Mouse (Mus musculus) cerebellum, postnatal 36 days (tissue): ENCODE data around the gene Lrmda.

Experiments
- DNase-seq, 2 experiments: peaks; one replicate each; pipeline ENCODE4 v3.0.0; 2021 to 2022; ENCODE audit warnings: mixed read lengths in 2 of 2

The Lrmda gene

DNA sequence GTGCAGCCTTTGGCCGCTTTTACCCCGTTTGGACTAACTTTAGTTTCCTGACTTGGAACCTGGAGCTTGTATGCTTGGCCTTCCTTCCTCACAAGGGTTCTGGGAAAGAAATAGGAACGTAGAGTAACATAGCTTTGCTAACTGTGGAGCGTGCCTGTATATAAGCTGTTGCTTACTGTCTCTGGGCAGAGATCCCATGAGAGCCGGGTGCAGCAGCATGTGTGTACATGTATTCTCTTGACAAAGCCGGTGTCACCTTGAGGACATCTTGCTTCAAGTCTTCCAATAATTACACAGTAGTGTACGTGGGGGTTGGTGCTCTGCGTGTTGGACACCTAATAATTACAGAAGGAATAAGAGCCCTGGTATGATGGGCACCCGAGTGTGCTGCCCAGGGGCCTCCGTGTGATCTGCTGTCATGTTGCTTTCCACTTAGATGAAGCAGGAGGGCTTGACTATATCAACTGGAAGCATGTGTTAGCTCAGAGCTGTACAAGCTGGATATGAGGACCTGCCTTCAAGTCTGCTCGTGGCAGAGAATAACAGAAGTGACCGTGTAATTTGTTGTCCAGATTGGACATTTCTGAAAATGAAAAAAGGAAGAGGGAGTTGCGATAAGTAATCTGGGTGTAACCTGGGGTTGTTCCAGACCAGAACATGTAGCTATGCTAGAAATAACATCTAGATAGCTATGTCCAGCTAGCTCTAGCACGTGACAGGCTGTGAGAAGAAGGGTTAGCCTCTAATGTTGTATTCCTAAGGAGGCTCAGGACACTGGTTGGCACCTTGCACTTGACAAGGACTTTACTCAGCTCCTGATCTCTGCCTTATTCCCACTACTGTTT lies 82.7 kb downstream of the Lrmda start:
- DNase-seq, result no peak

DNA sequence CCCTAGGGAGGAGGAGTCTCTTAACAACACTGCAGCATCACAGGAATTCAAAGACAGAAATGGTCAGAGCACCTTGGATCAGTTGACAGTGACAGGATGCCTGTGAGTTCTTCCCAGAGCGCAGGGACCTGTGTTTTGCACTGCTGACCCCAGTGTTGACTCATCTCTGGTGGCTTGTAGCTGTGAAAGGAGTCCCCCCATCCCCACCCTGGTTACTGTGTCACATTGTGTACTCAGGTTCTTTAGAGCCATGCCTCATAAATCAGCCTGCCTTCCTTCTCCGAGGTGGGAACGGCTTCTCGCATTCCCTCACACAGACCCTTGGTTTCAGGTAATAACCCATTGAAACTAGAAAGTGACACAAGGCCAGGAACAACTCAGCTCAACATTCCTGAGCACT lies 86.3 kb downstream of the Lrmda start:
- DNase-seq, result no peak

DNA sequence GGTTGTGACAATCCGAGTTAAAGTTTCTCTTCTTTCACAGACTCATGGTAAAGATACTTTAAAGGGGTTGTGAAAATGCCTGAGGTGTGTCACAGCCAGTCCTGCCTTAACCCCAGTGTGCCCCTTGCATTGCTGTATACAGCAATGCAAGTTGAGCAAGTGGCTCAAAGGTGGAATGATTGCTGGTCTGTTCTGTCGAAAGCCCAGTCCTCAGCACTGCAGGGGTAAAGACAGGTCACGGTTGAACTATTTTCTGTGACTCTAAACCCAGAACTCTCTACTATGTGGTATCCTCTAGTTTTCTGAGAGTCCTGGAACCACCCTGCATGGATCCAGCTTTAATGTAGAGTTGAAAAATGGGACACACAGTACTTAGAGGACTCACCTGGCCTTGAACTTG lies 87.3 kb downstream of the Lrmda start:
- DNase-seq, result no peak

DNA sequence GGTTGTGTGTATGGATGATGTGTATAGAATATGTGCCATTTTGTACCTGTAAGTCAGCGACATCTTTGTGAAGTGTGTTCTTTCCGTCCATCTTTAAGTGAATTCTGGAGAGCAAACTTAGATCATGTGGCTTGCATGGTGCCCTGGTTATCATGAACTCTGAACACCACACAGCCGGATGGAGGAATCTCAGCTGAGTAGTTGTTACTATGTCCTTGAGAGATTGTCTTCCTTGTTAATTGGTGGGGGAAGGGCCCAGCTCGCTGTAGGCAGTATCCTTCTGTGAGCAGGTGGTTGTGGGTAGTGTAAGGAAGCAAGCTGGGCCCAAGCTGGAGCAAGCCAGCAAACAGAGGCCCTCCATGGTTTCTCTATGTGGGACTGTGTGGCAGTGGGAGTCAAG lies 89.9 kb downstream of the Lrmda start:
- DNase-seq, result no peak

DNA sequence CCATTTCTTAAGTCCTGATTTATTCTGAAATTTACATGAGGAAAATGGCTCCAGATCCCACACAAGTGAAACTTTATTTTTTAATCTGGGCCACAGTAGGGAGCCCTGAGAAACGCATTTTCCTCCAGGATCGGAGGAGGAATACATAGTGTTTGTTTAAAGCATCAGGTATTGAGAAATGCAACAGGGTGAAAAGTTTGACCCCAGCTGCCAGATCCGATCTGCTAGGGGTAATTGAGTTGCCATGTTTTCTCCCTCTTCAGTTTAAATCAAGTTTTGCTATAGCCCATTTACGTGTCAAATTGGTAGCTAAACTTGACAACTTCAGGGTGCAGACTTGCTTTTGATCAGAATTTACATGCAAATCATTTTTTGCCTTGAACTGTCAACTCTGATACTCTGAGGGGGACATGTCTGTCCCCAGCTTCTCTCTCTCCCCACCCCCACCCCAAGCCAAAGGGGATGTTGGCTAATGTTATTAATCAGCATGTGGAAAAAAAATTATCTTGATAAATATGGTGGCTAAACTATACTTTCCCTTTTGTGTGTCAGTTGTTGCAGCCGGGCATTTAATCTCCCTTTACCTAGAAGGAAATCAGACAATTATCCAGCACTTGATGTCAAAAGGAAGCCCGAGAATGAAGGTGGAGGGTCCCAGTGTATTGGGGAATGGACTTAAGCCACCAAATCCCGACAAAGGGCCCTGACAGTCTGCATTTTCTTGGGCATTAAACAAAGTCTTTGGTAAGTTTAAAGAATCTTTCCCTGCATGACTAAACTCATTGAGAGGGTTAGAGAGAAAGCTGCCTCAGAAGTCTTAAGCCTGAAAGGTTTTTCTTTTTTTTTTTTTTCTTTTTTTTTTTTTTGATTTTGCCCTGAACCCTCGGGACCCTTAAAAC lies 94.2 kb downstream of the Lrmda start:
- DNase-seq, result no peak

DNA sequence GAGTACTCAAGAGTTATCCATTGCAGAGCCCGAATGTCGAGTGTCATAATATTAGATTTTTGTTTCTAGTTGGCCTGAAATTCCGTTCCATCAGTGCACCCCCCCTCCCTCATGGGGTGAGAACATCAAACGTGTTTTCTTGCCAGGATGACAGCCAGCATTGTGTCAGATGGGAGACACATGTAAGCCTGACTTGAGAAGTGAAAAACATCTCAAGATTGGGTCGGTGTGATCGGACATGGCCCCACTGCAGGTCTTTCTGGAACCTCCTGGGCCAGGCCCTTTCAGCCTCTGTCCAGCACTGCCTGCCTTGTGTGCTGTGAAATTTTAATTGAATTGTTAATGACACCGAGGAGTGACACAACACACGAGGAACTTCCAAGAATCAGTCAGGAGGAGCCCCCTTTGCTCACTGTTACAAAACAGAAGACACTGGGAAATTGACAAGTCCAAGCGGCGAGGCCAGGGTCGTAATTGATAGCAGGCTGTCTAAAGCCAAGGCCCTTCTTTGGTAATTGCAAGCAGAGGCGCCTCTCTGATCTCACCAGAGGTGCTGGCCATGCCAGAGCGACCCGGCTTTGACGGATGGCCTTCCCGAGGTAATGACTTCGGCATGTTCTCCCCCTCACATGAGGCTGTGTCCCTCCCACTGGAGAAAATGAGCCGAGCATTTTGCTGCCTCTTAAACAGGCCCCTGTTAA lies 95.3 kb downstream of the Lrmda start:
- no peak for DNase-seq

DNA sequence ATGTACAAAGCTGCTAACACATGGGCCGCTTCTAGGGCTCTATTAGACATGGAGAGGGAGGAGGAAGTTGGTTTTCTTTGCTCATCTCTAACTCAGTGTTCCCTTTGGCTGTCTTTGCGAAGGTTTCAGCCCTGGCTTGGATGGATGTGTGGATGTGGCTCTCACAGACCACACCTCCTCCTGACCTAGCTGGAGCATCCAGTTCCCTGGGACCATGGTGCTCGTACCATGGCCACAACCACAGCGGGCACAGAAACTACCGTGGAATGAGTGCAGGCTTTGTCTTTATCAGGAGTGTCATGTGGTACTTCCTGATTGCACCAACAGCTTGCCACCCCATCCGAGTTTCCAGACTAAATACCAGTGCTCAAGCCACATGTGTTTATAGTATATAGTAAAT lies 98.6 kb downstream of the Lrmda start:
- DNase-seq, result no peak

DNA sequence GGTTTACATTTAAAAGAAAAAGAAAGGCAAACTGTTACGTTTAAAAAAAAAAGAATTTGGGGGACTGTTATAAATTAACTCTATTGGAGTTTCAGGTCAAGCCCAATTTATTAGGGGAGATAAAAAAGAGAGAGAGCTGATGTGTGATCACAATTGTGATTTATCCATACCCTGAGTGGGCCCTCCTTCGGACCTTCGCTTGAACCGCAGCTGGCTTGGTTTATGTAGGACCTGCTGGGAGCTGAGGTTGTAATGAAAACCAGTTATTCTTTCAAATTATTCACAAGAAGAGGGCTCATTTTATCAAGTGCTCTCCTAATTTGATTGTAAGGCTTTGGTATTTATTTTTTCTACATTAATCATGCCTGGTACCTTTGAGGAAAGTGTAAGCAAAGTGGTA lies 99.0 kb downstream of the Lrmda start:
- no peak for DNase-seq

DNA sequence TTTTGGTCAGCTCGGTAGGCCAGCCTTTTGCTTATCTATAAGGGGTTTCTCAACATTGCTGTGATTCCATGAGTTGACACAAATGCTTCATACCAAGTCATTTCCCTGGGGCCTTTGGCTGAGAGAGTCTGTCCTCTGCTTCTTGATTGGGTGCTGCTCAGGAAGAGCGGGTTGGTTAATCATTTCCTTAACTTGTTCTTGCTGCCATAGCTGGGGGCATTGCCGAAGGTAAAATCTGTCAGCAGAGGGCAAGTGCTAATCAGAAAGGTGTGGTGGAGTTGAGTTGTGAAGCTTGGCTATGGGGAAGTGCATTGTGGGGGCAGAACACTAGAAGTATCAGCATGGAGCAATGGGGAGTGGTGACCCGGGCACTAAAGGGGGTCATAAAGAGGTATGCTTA lies 106.8 kb downstream of the Lrmda start:
- no peak for DNase-seq

DNA sequence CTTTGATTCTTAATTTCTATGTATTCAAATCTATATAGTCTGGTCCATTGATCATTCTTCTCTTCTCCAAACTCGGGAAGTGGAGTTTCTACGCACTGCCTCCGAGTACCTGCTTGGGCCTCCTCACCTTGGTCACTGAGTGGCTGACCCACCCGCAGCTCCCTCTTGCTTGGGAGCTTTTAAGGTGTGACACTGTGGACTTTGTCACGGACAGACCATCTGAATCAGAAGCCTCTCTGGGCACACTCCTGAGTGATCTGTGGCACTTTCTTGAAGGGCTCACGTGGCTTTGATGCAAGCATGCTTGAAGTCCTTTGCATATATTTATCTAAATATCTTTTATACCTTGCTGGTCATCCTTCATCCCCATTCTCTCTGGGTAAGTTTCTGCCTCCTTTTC lies 107.3 kb downstream of the Lrmda start:
- DNase-seq, result no peak

DNA sequence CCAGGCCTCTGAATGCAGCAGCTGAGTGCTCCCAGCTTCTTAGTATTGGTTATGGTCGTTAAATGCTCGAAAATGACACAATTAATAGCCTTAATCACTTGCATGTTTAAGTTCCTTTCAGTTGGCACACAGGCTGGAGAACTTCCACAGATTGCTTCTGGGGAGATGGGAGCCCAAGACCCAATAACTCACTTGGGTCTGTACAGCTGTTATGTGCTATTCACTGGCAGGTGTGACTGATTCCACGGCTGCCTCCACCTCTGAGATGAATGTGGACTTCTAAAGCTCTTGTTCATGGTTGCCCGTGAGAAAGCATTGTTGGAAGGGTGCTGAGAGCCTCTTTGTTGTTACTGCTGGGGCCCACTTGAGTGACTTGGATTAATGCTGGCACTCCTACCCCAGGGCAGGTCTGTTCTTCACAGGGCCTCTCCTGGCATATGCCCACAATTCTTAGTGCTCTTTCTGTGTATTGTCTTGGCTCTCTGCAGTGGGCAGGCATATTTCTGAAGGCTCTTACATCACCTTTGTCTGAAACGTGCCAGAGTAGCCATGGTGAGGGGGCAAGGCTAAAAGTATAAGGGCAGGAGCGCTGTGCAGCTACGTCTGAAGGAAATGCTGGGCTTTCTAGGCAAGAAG lies 111.6 kb downstream of the Lrmda start:
- DNase-seq, result no peak

DNA sequence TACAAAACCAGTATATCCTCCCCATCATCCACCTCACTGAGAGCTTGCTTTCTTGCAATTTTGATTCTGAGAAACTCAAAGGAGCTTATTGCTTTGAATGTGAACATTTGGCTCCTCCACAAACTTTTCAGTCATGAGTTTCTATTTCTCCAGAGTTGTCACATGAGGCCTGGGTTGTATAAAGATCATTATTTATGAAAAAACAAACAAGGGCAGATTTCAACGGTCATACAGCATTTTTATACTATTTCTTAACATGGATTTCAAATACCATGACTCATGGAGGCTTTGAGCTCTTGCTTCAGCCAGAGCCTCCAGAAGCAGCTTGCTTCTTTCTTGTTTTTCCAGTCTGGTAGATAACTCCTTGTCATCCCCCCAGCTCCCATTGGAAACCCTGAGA lies 119.8 kb downstream of the Lrmda start:
- no peak for DNase-seq

DNA sequence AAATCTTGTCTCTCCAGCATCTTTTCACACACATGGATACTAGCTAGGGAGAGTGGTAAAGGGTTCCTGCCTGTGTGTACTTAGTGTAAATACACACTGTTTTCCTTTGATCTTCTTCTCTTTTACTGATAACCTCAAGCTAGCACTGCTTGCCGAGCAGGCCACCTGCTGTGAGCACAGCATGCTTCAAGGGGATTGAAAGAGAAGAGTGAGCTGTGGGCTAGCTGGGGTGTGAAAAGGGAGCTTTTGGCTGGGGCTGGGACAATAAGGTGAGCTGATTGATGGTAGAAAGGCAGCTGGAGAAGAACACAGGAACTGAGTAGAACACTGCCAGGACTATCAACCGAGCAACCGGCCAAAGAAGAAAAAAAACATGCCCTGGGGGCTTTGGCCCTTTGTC lies 124.5 kb downstream of the Lrmda start:
- no peak for DNase-seq

DNA sequence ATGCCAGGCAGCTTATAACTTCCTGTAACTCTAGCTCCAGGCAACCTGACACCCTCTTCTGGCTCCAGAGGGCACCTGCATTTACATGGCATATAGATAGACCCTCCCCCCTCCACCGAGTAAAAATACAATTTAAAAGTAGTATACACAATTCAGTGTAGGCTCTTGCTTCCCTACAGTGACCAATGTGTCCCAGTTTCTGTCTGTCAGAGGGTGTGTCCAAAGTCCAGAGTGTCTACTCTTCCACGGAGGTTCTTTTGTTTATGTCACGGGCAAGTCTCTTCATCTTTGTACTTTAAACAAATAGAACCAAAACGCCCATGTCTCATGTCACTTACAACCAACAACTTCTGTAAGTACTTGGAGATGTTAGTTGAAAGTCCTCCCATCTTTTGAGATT lies 126.4 kb downstream of the Lrmda start:
- no peak for DNase-seq

DNA sequence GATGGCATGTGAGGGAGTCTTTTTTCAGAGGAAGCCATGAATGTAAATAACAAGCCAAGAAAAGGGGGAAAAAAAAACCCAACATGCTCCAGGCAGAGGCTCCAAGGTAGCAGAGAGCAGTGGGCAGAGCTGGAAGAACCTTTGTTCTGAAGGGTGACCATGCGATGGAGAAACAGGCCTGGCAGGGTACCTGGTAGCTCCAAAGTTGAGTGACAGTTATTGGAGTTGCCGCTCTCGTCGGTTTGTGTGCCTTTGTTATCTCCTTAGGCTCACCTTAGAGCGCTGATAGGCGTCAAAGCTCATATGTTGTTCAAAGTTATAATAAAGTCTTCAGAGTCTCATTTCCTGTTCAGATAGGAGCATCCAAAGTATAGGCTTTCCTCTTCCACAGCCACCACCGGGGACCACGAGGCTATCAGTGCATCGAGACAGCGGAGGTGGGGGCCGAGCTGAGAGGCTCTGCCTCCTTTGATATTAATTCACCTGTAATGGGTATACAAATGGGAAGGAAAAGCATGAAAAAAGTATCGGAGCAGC lies 127.1 kb downstream of the Lrmda start:
- no peak for DNase-seq

DNA sequence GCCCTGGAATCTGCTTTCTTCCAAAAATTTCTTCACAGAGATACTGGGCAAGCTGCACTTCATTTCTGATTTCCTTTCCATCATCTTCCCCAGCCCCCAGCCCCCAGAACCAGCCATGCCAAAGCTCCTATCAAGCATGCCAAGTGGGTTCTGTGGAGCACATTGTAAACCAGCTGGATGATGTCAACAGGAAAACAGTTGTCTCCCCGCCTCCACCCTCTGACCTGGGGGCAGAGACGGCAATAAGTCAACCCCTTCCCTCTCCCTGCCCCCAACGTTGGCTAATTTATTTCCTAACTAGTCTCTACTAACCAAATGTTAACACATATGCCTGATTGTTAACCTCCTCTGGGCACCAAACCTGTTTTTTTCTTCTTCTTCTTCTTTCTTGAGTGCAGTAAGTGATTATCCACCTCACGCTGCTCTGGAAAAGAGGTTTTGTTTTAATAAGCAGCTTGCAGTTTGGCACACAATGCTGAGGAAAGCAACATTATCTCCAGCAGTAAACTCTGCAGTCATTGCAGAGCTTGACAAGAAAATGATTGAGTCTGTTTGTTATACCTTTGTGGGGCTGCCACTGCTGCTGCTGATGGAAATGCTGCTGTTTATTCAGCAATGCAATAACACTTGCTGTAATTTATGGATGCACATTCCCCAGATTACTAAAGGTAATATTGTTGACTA lies 128.0 kb downstream of the Lrmda start:
- DNase-seq, result no peak

DNA sequence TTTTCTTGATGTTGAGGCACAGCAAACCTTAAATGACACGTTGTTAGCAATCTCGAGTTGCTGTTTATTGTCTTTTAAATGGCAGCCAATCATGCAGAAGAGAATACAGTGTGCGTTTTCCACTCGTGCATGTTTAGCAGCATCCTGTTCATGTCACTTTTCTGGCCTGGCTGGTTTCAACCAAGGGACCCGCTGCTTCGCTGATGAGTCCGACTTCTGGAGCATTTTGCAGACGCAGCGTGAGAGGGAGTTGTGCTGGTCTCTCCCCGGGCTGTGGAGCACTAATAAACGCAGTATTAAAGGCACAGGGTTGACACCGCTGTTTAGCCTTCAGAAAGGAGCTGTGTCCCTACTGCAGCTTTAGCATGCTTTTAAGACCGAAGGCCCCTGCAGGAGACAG lies 133.2 kb downstream of the Lrmda start:
- no peak for DNase-seq

DNA sequence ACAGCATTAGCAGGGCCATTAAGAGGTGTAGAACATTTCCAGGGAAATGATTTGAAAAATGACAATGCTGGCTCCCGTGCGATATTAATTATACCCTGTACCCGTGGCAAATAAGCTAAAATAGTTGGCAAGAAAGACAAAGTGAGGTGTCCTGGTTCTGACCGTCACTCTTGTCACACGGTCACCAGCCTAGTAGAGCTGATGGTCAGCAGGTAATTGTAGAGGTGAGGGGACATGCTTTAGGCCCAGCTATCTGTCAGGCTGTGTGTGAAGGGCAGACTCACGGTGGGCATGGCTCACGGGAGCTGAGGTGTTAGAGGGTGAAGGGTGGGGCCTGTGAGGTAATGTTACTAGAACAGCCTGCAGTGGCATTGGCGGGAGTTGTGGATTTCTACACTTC lies 134.6 kb downstream of the Lrmda start:
- DNase-seq, result no peak

DNA sequence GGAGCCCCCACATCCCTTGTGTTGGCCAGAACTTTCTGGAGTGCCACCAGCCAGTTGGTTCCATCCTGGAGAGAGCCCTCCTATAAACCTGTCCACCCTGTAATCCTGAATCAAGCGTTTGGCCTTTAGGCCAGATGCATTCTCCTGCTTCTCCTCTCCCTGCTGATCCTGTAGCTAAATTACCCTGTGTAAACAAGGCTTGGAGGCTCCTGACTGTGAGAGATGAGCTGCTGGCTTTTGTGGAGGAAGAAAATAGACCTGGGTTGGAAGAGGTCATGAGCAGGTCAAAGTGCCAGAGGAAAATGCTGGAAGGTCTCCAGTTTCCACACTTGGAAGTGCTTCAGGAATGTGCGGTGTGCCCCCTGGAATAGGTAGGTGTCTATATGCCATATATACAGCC lies 135.5 kb downstream of the Lrmda start:
- no peak for DNase-seq

DNA sequence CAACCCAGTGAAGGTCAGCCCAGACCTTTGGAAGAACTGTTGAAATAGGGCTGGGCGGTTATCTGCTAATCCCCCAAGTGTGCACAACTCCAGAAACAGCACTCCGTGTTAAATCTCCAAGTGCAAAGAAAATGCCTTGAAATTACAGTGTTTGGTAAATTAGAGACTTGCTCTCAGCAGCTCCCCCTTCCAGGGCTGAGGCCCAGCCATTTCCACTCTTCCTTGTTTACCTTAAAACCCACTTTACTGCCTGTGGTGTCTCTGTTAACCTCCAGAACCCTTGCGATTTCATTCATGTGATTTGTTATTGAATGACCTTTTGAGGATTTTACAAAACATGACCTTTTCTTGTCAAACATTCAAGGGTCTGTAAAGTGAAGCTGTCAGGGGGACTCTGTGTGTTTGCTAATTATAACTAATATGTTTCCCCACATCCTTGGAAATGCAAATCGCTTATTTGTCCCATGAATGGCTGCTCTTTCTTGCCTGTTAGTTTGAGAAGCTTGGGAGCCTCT lies 136.1 kb downstream of the Lrmda start:
- no peak for DNase-seq

DNA sequence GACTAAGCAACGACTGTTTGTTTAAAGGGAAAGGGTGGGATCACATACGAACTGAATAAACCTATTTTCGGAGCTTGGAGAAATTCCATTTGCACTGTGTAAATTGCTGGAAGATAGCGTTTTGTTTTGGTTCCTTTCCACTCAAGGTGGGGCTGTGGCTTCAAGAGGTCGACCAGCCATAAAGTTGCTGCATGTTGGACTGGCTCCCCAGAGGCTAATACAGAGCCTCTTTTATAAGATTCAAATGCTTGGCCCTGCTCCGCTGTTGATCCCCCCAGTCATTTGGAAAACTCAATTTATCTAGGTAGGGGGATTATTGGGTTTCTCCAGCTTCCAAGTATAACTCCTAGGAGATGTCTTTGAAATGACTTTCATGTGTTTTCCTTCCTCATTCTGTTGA lies 137.5 kb downstream of the Lrmda start:
- DNase-seq, result no peak

DNA sequence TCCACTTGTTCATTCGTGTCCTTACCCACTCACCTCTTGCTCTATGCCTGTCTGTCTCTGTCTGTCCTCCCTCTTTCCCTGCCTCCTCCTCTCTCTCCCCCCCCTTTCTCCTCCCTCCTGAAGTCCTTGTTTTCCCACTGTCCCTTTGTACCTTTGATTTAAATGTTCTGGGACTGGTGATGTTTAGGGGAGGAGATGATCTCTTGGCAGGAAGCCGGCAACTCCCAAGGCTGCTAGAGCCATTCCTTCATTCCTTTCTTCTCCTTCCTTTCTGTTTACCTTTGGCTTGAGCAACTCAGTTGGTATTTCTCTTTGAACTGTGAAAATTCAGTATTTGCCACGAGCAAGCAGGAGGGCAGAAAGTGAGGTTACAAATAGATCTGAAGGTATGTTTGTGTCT lies 141.9 kb downstream of the Lrmda start:
- no peak for DNase-seq
